Mouse (Mus musculus) heart, postnatal 4 days (tissue): Measurements from ENCODE around the gene Fbxo6. TPM values are rescaled to one million over a fixed set of nuclear protein-coding genes. Genes with fewer than 3 reads are reported as not detected.
"Not testable (repeated sequence)": the region's sequence is repeated elsewhere in the genome, so short reads cannot be mapped to it uniquely, and the experiment has no call there.

Source experiments
- DNase-seq: peaks from one replicate; pipeline ENCODE4 v3.0.0; 2021
- total RNA-seq, 2 experiments: library from RNA; stranded (reverse); gene quantifications; 2 replicates each; pipeline ENCODE4 v1.2.3; 2021

Fbxo6 gene
- 10 to 100 TPM; 24.7 to 26.3 TPM for total RNA-seq

GRCm38 (mm10) chr4:148151267-148152168 is at the start of gene Fbxo6:
TSS of gene Fbxo6 (minus strand) at chr4:148152140.
- DNase-seq, result peak; percentile 90

- DNase-seq, result no peak
Measured at GRCm38 (mm10) chr4:148198721-148199120, 46.8 kb upstream of the Fbxo6 start.

GRCm38 (mm10) chr4:148194400-148194799 is 42.5 kb upstream of the Fbxo6 start:
- no peak for DNase-seq

- DNase-seq, result no peak
Measured at GRCm38 (mm10) chr4:148192707-148193245, 40.8 kb upstream of the Fbxo6 start.

GRCm38 (mm10) chr4:148188767-148189166 is 36.8 kb upstream of the Fbxo6 start:
- not testable (repeated sequence) for DNase-seq

- DNase-seq, result no peak
Measured at GRCm38 (mm10) chr4:148185819-148186218, 33.9 kb upstream of the Fbxo6 start.

GRCm38 (mm10) chr4:148184564-148184963 is 32.6 kb upstream of the Fbxo6 start:
- DNase-seq, result no peak

GRCm38 (mm10) chr4:148182363-148182762 is 30.4 kb upstream of the Fbxo6 start:
- DNase-seq, result no peak

- no peak for DNase-seq
Measured at GRCm38 (mm10) chr4:148181483-148181882, 29.5 kb upstream of the Fbxo6 start.

GRCm38 (mm10) chr4:148177716-148178115 is 25.8 kb upstream of the Fbxo6 start:
- no peak for DNase-seq

- not testable (repeated sequence) for DNase-seq
Measured at GRCm38 (mm10) chr4:148176603-148177002, 24.7 kb upstream of the Fbxo6 start.

- DNase-seq, result no peak
Measured at GRCm38 (mm10) chr4:148174495-148174862, 22.5 kb upstream of the Fbxo6 start.

GRCm38 (mm10) chr4:148173811-148174494 is 22.0 kb upstream of the Fbxo6 start:
- DNase-seq, result no peak

- DNase-seq, result no peak
Measured at GRCm38 (mm10) chr4:148171261-148171660, 19.3 kb upstream of the Fbxo6 start.

GRCm38 (mm10) chr4:148170842-148171241 is 18.9 kb upstream of the Fbxo6 start:
- DNase-seq, result peak; percentile 51

GRCm38 (mm10) chr4:148169586-148169985 is 17.6 kb upstream of the Fbxo6 start:
- DNase-seq, result no peak

- DNase-seq, result peak; percentile 72
Measured at GRCm38 (mm10) chr4:148168287-148168686, 16.3 kb upstream of the Fbxo6 start.

GRCm38 (mm10) chr4:148166986-148167385 is 15.0 kb upstream of the Fbxo6 start:
- DNase-seq, result peak; percentile 84

GRCm38 (mm10) chr4:148166431-148166830 is 14.5 kb upstream of the Fbxo6 start:
- DNase-seq, result no peak

- no peak for DNase-seq
Measured at GRCm38 (mm10) chr4:148165551-148165950, 13.6 kb upstream of the Fbxo6 start.

GRCm38 (mm10) chr4:148164461-148164860 is 12.5 kb upstream of the Fbxo6 start:
- DNase-seq, result no peak

GRCm38 (mm10) chr4:148164002-148164439 is 12.1 kb upstream of the Fbxo6 start:
- peak; percentile 77 for DNase-seq
